Mouse (Mus musculus) cortical plate, adult 2 months (tissue): Measurements from ENCODE around the gene Dcaf4.

Experiments
- CTCF ChIP-seq: fragments of 200-500 bp; IDR thresholded peaks from 2 replicates; pipeline ENCODE4 v1.5.1; 2011; ENCODE audit warnings: mild to moderate bottlenecking, control low read depth, low read length; ENCODE audit not compliant: insufficient read depth; ENCODE audit errors: extremely low read depth
- POLR2A ChIP-seq: fragments of 200-500 bp; IDR thresholded peaks from 2 replicates; pipeline ENCODE4 v1.6.1; 2011; ENCODE audit warnings: mild to moderate bottlenecking, low read length, control low read depth; ENCODE audit not compliant: insufficient read depth; ENCODE audit errors: extremely low read depth

- TF ChIP-seq CTCF (no peak), POLR2A (no peak)
These were observed 817 bp downstream of the Dcaf4 start for GRCm38 (mm10) chr12:83521083-83521482.
